Mouse (Mus musculus) forebrain, embryonic 14.5 days (tissue): ENCODE measurements around the gene Dnaja2. TPM values are rescaled to one million over a fixed set of nuclear protein-coding genes. Genes with fewer than 3 reads are reported as not detected.

Experiments used
- ATAC-seq: fragments of 200-750 bp; cut with Nextera tagmentation; 2 replicates; pipeline ENCODE4 v1.8.0; 2017; ENCODE audit warnings: mild to moderate bottlenecking, moderate library complexity
- DNase-seq: peaks from one replicate; pipeline ENCODE4 v3.0.0-alpha.2; 2015; ENCODE audit warnings: low spot score
- H3K27ac ChIP-seq: fragments of 300-500 bp; sonication (generic); 2 replicates; pipeline ENCODE4 v1.5.1; 2014; ENCODE audit warnings: low read depth, mild to moderate bottlenecking, control low read depth, low read length, moderate library complexity
- H3K27me3 ChIP-seq: fragments of 300-500 bp; sonication (generic); replicated peaks from 2 replicates; pipeline ENCODE4 v1.6.1; 2014; ENCODE audit warnings: low read length, control low read depth, mixed read lengths; ENCODE audit not compliant: control insufficient read depth, insufficient read depth
- H3K36me3 ChIP-seq: fragments of 300-500 bp; sonication (generic); 2 replicates; pipeline ENCODE4 v1.6.1; 2014; ENCODE audit warnings: low read length, control low read depth; ENCODE audit not compliant: control insufficient read depth, insufficient read depth
- H3K4me1 ChIP-seq: fragments of 300-500 bp; sonication (generic); 2 replicates; pipeline ENCODE4 v1.6.1; 2014; ENCODE audit warnings: antibody characterized with exemption, low read length, control low read depth; ENCODE audit not compliant: control insufficient read depth, insufficient read depth
- H3K4me2 ChIP-seq: fragments of 300-500 bp; sonication (generic); 2 replicates; pipeline ENCODE4 v1.6.1; 2014; ENCODE audit warnings: mild to moderate bottlenecking, control low read depth, low read length
- H3K4me3 ChIP-seq: fragments of 300-500 bp; sonication (generic); 2 replicates; pipeline ENCODE4 v1.5.1; 2014; ENCODE audit warnings: low read depth, low read length, control low read depth
- H3K9ac ChIP-seq: fragments of 300-500 bp; sonication (generic); 2 replicates; pipeline ENCODE4 v1.6.1; 2014; ENCODE audit warnings: mild to moderate bottlenecking, low read length, control low read depth, moderate library complexity
- H3K9me3 ChIP-seq: fragments of 300-500 bp; sonication (generic); replicated peaks from 2 replicates; pipeline ENCODE4 v1.6.1; 2016; ENCODE audit warnings: low read length, control low read depth, mixed read lengths; ENCODE audit not compliant: control insufficient read depth
- WGBS: fragments of 180-500 bp; shearing (Covaris S2); extraction: QIAGEN DNeasy Blood & Tissue Kit; methylation state at CpG from one replicate; pipeline ENCODE4 v1.1.7; 2014; 5-methylcytosine and 5-hydroxymethylcytosine counted together
- polyA plus RNA-seq: library from polyadenylated mRNA; unstranded; fragments of >200 nt; fragmentation: Nextera tagmentation; extraction: Ambion mirVana; gene quantifications from 2 replicates; pipeline ENCODE4 v1.2.1, GENCODE M21; 2014

Dnaja2 gene
- 177 and 193 TPM in 2 replicates for polyA plus RNA-seq

GRCm38 (mm10) chr8:85555181-85556145 lies at the start of gene Dnaja2:
Dnaja2 (minus strand) TSS chr8:85555344.
- ATAC-seq (peak; percentile 95), DNase-seq (peak; percentile 92)
- peak within 1 kb of the TSS; percentile 87 for H3K4me2 ChIP-seq
- peak within 1 kb of the TSS; percentile 80 for H3K4me3 ChIP-seq
- H3K27me3 ChIP-seq = no peaks in the 10 kb centered on the region
- H3K9ac ChIP-seq = peak within 1 kb of the TSS; percentile 83
- peaks cover 6% of the 10 kb centered on the region; the same call in 1 of the 2 replicates for H3K4me1 ChIP-seq
- H3K27ac ChIP-seq = peak within 1 kb of the TSS; percentile 84
- no peaks in the 10 kb centered on the region for H3K9me3 ChIP-seq
- H3K36me3 ChIP-seq = peaks cover 20% of the 10 kb centered on the region
- 1% methylated on average over 75 of the region's 77 CpGs for WGBS

- Histone ChIP-seq H3K9ac (no peak overlapping the region), H3K4me3 (no peak overlapping the region), H3K4me2 (no peak overlapping the region), H3K27ac (no peak overlapping the region), H3K4me1 (no peaks in the 10 kb centered on the region), H3K9me3 (no peaks in the 10 kb centered on the region), H3K27me3 (no peaks in the 10 kb centered on the region), H3K36me3 (no peaks in the 10 kb centered on the region)
- 81% methylated on average over 4 of the region's 4 CpGs for WGBS
- no peak for ATAC-seq
- DNase-seq = no peak
Observed at GRCm38 (mm10) chr8:85604201-85604600, 49.1 kb upstream of the Dnaja2 start.

- 40% methylated on average over 8 of the region's 8 CpGs for WGBS
Observed at GRCm38 (mm10) chr8:85603203-85603895, 48.2 kb upstream of the Dnaja2 start.

GRCm38 (mm10) chr8:85602737-85603136 lies 47.6 kb upstream of the Dnaja2 start:
- no peak overlapping the region for H3K9ac ChIP-seq

More at GRCm38 (mm10) chr8:85603203-85603895, 48.2 kb upstream of the Dnaja2 start:
- no peaks in the 10 kb centered on the region for H3K36me3 ChIP-seq
- ATAC-seq (peak; percentile 32; the same call in 1 of the 2 replicates), DNase-seq (peak; percentile 74)
- H3K4me1 ChIP-seq = no peaks in the 10 kb centered on the region
- H3K27me3 ChIP-seq = no peaks in the 10 kb centered on the region
- H3K4me2 ChIP-seq = no peak overlapping the region
- no peak overlapping the region for H3K9ac ChIP-seq
- no peak overlapping the region for H3K4me3 ChIP-seq
- H3K27ac ChIP-seq = no peak overlapping the region
- H3K9me3 ChIP-seq = no peaks in the 10 kb centered on the region

GRCm38 (mm10) chr8:85601741-85602140 lies 46.6 kb upstream of the Dnaja2 start:
- H3K4me2 ChIP-seq = no peak overlapping the region
- ATAC-seq (no peak), DNase-seq (no peak)
- no peaks in the 10 kb centered on the region for H3K4me1 ChIP-seq
- no peaks in the 10 kb centered on the region for H3K27me3 ChIP-seq
- no peaks in the 10 kb centered on the region for H3K36me3 ChIP-seq
- H3K9me3 ChIP-seq = no peaks in the 10 kb centered on the region
- 80% methylated on average over 8 of the region's 8 CpGs for WGBS
- H3K9ac ChIP-seq = no peak overlapping the region
- H3K27ac ChIP-seq = no peak overlapping the region
- H3K4me3 ChIP-seq = no peak overlapping the region

More at GRCm38 (mm10) chr8:85602737-85603136, 47.6 kb upstream of the Dnaja2 start:
- Histone ChIP-seq H3K36me3 (no peaks in the 10 kb centered on the region), H3K27me3 (no peaks in the 10 kb centered on the region), H3K4me2 (no peak overlapping the region), H3K27ac (no peak overlapping the region), H3K9me3 (no peaks in the 10 kb centered on the region), H3K4me1 (no peaks in the 10 kb centered on the region), H3K4me3 (no peak overlapping the region)
- WGBS = 85% methylated on average over 4 of the region's 4 CpGs
- no peak for DNase-seq
- no peak for ATAC-seq

GRCm38 (mm10) chr8:85597413-85598191 lies 42.5 kb upstream of the Dnaja2 start:
- Histone ChIP-seq H3K4me1 (no peaks in the 10 kb centered on the region), H3K27me3 (no peaks in the 10 kb centered on the region), H3K9ac (no peak overlapping the region), H3K4me3 (no peak overlapping the region), H3K27ac (no peak overlapping the region), H3K9me3 (no peaks in the 10 kb centered on the region), H3K36me3 (no peaks in the 10 kb centered on the region), H3K4me2 (no peak overlapping the region)
- 74% methylated on average over 8 of the region's 8 CpGs for WGBS
- DNase-seq = no peak
- ATAC-seq = no peak

GRCm38 (mm10) chr8:85595391-85595790 lies 40.2 kb upstream of the Dnaja2 start:
- no peak overlapping the region for H3K4me3 ChIP-seq
- H3K9ac ChIP-seq = no peak overlapping the region
- ATAC-seq (peak; percentile 61), DNase-seq (peak; percentile 59)
- H3K9me3 ChIP-seq = no peaks in the 10 kb centered on the region
- no peak overlapping the region for H3K27ac ChIP-seq
- no peak overlapping the region for H3K4me2 ChIP-seq
- H3K36me3 ChIP-seq = no peaks in the 10 kb centered on the region
- no peaks in the 10 kb centered on the region for H3K27me3 ChIP-seq
- 12% methylated on average over 6 of the region's 6 CpGs for WGBS
- H3K4me1 ChIP-seq = no peaks in the 10 kb centered on the region

GRCm38 (mm10) chr8:85594983-85595382 lies 39.8 kb upstream of the Dnaja2 start:
- H3K4me2 ChIP-seq = no peak overlapping the region
- 56% methylated on average over 3 of the region's 3 CpGs for WGBS

More at GRCm38 (mm10) chr8:85594983-85595382, 39.8 kb upstream of the Dnaja2 start:
- H3K4me1 ChIP-seq = no peaks in the 10 kb centered on the region
- H3K9me3 ChIP-seq = no peaks in the 10 kb centered on the region
- H3K27ac ChIP-seq = no peak overlapping the region
- no peak for ATAC-seq
- no peak overlapping the region for H3K9ac ChIP-seq
- no peak for DNase-seq
- H3K27me3 ChIP-seq = no peaks in the 10 kb centered on the region
- H3K36me3 ChIP-seq = no peaks in the 10 kb centered on the region
- H3K4me3 ChIP-seq = no peak overlapping the region
